Mouse (Mus musculus) heart, embryonic 14.5 days (tissue): ENCODE measurements around the gene Prdx1. TPM values are rescaled to one million over a fixed set of nuclear protein-coding genes. Genes with fewer than 3 reads are reported as not detected.

Experiments
- ATAC-seq: fragments of 200-750 bp; cut with Nextera tagmentation; 2 replicates; pipeline ENCODE4 v1.8.0; 2017; ENCODE audit warnings: low read depth, moderate TSS enrichment; ENCODE audit not compliant: insufficient number of reproducible peaks, insufficient read depth, low FRiP score
- H3K27ac ChIP-seq, 2 experiments: fragments of 200-500 bp in 1 of 2; fragments of 300-500 bp in 1 of 2; sonication (generic) in 1 of 2; replicated peaks in 1 of 2; 2 replicates each; pipeline ENCODE4 v1.5.1; 2012 to 2014; ENCODE audit warnings: low read depth in 2 of 2, low read length in 2 of 2, control low read depth in 1 of 2, mild to moderate bottlenecking in 1 of 2, mixed read lengths in 1 of 2; ENCODE audit not compliant: control insufficient read depth in 1 of 2, insufficient read depth in 1 of 2
- H3K27me3 ChIP-seq: fragments of 300-500 bp; sonication (generic); 2 replicates; pipeline ENCODE4 v1.6.1; 2014; ENCODE audit warnings: mild to moderate bottlenecking, low read length, control low read depth; ENCODE audit not compliant: control insufficient read depth, insufficient read depth
- H3K36me3 ChIP-seq: fragments of 300-500 bp; sonication (generic); 2 replicates; pipeline ENCODE4 v1.6.1; 2014; ENCODE audit warnings: mild to moderate bottlenecking, control low read depth, low read length, mixed read lengths; ENCODE audit not compliant: control insufficient read depth, insufficient read depth
- H3K4me1 ChIP-seq, 2 experiments: fragments of 200-500 bp in 1 of 2; fragments of 300-500 bp in 1 of 2; sonication (generic) in 1 of 2; 2 replicates each; pipeline ENCODE4 v1.6.1; 2012 to 2014; ENCODE audit warnings: low read length in 2 of 2, control low read depth in 1 of 2, mixed read lengths in 1 of 2; ENCODE audit not compliant: control insufficient read depth in 2 of 2, insufficient read depth in 2 of 2
- H3K4me2 ChIP-seq: fragments of 300-500 bp; sonication (generic); 2 replicates; pipeline ENCODE4 v1.6.1; 2014; ENCODE audit warnings: mild to moderate bottlenecking, low read length
- H3K4me3 ChIP-seq, 2 experiments: fragments of 200-500 bp in 1 of 2; fragments of 300-500 bp in 1 of 2; sonication (generic) in 1 of 2; 2 replicates each; pipeline ENCODE4 v1.5.1; 2012 to 2014; ENCODE audit warnings: low read length in 2 of 2, mild to moderate bottlenecking in 2 of 2, control low read depth in 1 of 2, low read depth in 1 of 2, moderate library complexity in 1 of 2; ENCODE audit not compliant: control insufficient read depth in 1 of 2, insufficient read depth in 1 of 2
- H3K9ac ChIP-seq: fragments of 300-500 bp; sonication (generic); 2 replicates; pipeline ENCODE4 v1.6.1; 2014; ENCODE audit warnings: mild to moderate bottlenecking, low read length
- H3K9me3 ChIP-seq: fragments of 300-500 bp; sonication (generic); 2 replicates; pipeline ENCODE4 v1.6.1; 2016; ENCODE audit warnings: low read length, control low read depth; ENCODE audit not compliant: control insufficient read depth
- WGBS: fragments of 180-500 bp; shearing (Covaris S2); extraction: QIAGEN DNeasy Blood & Tissue Kit; methylation state at CpG from one replicate; pipeline ENCODE4 v1.1.7; 2014; 5-methylcytosine and 5-hydroxymethylcytosine counted together
- polyA plus RNA-seq: library from polyadenylated mRNA; unstranded; fragments of >200 nt; fragmentation: Nextera tagmentation; extraction: Ambion mirVana; gene quantifications from 2 replicates; pipeline ENCODE4 v1.2.1, GENCODE M21; 2014

Prdx1 gene
- polyA plus RNA-seq, 1 experiment from 2014 or later: 971 TPM

DNA sequence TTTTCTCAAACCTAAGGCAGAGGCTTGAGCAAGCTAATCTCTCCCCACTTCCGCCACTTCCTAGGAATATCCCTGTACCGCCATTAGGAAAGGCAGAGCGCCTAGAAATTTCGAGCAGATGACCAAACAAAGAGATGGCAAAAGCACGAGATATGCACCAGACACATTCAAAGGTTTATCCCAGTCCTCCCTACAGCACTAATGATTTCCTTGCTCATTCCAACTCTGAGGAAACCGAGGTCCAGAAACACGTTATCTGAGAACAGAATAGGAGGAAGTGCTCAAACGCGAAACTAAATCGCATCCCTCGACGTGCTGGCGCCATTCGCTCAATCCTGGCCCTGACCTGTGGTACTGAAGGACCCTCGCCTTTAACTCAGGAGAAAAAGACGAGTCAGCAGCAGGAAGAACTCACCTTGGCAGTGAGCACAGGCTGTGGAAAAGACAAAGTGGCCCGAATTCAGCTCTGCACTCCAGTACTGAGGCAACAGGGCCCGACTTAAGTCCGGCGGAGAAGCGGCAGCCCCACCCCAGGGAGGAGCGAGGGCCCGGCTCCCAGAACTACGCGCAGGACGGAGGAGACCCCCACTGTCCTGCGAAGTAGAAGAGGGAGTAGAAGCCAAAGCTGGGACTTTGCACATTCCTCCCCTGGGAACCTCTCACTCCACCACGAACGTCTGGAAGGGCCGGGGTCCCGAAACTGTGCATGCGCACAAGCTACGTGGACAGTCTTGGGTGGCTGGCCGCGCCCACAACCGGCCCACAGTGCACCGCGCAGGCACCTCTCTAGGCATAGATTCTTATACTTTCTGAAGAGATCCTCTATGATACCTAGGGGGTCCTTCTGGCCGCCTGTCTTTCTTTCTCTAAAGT is 34.2 kb upstream of the Prdx1 start, which contains the start of gene Akr1a1:
Gene Akr1a1 (minus strand): TSS at position 757 of the 873 bp plus-strand sequence.
- ATAC-seq: peak; percentile 99
- peak within 1 kb of the TSS; percentile 80 to 95 for H3K4me3 ChIP-seq
- H3K27ac ChIP-seq: peak within 1 kb of the TSS; percentile 90 to 95
- peak within 1 kb of the TSS; percentile 66 for H3K4me2 ChIP-seq
- H3K9me3 ChIP-seq: no peaks in the 10 kb centered on the region
- WGBS: under 1% methylated on average over 39 of the region's 39 CpGs
- H3K9ac ChIP-seq: peak within 1 kb of the TSS; percentile 98
- no peaks in the 10 kb centered on the region for H3K27me3 ChIP-seq
- H3K4me1 ChIP-seq: peaks cover 4 to 20% of the 10 kb centered on the region in 2 experiments
- H3K36me3 ChIP-seq: peaks cover 33% of the 10 kb centered on the region

DNA sequence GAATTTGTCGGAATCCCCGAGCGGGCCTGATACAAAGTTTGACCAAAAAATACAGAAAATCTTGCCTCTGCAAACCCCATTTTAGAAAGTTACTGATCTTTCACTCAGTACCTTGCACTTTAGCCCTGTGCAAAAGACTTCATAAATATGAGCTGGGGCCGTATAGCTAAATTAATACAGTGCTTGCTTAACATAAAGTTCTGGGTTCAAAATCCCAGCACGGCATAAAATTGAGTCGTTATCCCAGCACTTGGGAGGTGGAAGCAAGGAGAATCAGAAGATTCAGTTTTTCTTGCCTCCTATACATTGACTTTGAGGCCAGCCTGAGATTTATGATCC is 33.6 kb upstream of the Prdx1 start:
- peak overlapping the region; percentile 80 to 95 for H3K4me3 ChIP-seq
- H3K27ac ChIP-seq: peak overlapping the region in 1 of 2 experiments; percentile 95; a peak in 3 of 4 replicates
- peak overlapping the region; percentile 98 for H3K9ac ChIP-seq
- peak overlapping the region; percentile 66 for H3K4me2 ChIP-seq
- ATAC-seq: no peak
- H3K9me3 ChIP-seq: no peaks in the 10 kb centered on the region
- H3K4me1 ChIP-seq: peaks cover 4 to 20% of the 10 kb centered on the region in 2 experiments
- peaks cover 27% of the 10 kb centered on the region for H3K36me3 ChIP-seq
- H3K27me3 ChIP-seq: no peaks in the 10 kb centered on the region
- 12% methylated on average over 6 of the region's 6 CpGs for WGBS

DNA sequence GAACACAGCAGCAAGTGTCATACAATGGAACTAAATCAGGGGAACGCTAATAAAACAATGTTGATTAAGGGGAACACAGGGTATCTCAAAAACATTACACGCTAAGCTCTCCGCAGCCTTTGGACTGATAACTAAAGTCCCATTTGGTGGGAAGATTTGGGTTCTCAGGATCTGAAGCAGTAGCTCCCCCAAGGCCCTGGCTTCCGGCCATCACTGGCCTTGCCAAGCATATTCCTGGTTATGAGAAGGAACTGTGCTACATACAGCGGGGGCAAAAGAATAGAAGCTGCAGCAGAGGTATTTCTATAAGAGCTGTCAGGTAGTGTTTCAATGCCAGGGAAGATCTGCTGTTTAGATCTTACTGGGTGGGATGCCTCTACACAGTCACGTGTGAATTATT is 32.1 kb upstream of the Prdx1 start:
- WGBS: 81% methylated on average over 6 of the region's 6 CpGs
- no peak overlapping the region for H3K4me2 ChIP-seq
- no peaks in the 10 kb centered on the region for H3K9me3 ChIP-seq
- H3K9ac ChIP-seq: no peak overlapping the region
- no peak overlapping the region for H3K4me3 ChIP-seq
- H3K36me3 ChIP-seq: peaks cover 14% of the 10 kb centered on the region
- no peaks in the 10 kb centered on the region for H3K27me3 ChIP-seq
- H3K4me1 ChIP-seq: peaks cover 4 to 16% of the 10 kb centered on the region in 2 experiments
- ATAC-seq: no peak
- H3K27ac ChIP-seq: no peak overlapping the region

DNA sequence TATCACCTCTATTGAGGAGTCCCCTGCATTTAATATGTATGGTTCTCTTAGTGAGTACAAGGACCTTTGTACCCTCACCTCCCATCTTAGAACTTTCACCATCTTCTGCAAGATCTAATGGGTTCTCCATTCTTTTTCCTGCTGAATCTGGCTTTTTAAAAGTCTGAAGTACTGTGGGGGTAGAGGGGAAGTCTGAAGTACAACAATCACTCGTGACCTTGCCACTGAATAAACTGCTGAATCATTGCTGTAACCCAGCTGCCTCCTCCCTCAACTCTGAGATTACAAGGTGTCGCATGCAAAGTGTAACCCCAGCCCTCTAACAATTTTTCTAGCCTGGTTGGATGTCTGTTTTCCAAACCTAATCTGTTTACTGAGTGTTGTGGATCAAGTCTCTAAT is 30.2 kb upstream of the Prdx1 start:
- ATAC-seq: no peak
- 39% methylated on average over 2 of the region's 2 CpGs for WGBS
- H3K9ac ChIP-seq: no peak overlapping the region

DNA sequence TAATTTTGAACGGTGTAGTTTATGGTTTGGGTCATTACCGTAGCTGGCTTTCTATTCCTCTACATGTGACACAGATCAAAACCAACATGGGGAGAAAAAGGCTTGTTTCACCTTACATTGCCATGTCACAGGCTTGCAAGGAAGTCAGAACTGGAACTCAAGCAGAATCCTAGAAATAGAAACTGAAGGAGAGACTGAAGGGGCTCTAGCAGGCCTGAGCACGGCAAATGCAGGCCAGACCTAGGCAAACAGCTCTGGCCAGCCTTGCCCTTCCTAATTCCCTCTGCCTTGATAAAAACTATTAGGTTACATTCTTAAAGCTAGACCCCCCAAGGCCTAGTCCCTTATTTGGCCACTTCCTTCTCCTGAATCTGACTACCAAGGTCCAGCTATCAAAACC is 29.7 kb upstream of the Prdx1 start:
- 63% methylated on average over 3 of the region's 3 CpGs for WGBS
- Histone ChIP-seq H3K4me3 (no peak overlapping the region), H3K9me3 (no peaks in the 10 kb centered on the region), H3K36me3 (no peaks in the 10 kb centered on the region), H3K4me1 (peaks cover 0 to 4% of the 10 kb centered on the region in 2 experiments; a peak in 1 of 4 replicates), H3K9ac (no peak overlapping the region), H3K27ac (no peak overlapping the region), H3K4me2 (no peak overlapping the region), H3K27me3 (no peaks in the 10 kb centered on the region)
- ATAC-seq: no peak

More for the DNA sequence above, 30.2 kb upstream of the Prdx1 start:
- no peaks in the 10 kb centered on the region for H3K27me3 ChIP-seq
- H3K4me2 ChIP-seq: no peak overlapping the region
- no peaks in the 10 kb centered on the region for H3K9me3 ChIP-seq
- H3K27ac ChIP-seq: no peak overlapping the region
- no peak overlapping the region for H3K4me3 ChIP-seq
- H3K4me1 ChIP-seq: peaks cover 0 to 7% of the 10 kb centered on the region in 2 experiments; a peak in 3 of 4 replicates
- no peaks in the 10 kb centered on the region for H3K36me3 ChIP-seq

DNA sequence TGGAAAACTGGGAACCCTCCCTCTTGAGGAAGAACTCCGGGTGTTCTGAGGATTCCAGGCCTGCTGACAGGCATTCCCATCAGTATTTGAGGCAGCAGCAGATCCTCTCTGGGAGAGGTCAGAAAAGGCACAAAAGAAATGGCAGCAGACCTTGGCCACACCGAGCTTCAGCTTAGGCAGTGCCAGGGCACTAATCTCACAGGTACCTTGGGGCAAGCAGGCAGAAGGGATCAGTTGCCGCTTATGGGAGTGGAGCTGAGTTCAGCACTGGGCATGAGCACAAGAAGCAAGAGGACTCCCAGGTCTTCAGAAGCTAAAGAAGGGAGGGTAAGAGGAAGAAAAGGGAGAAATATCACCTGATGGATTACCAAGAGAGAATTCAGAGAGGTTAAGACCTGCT is 27.4 kb upstream of the Prdx1 start:
- WGBS: 37% methylated on average over 3 of the region's 3 CpGs
- ATAC-seq: no peak
- no peak overlapping the region for H3K4me3 ChIP-seq
- H3K27ac ChIP-seq: no peak overlapping the region
- H3K4me1 ChIP-seq: no peaks in the 10 kb centered on the region; a peak in 1 of 4 replicates
- H3K36me3 ChIP-seq: no peaks in the 10 kb centered on the region
- H3K9ac ChIP-seq: no peak overlapping the region
- H3K27me3 ChIP-seq: no peaks in the 10 kb centered on the region
- no peak overlapping the region for H3K4me2 ChIP-seq
- no peaks in the 10 kb centered on the region for H3K9me3 ChIP-seq

DNA sequence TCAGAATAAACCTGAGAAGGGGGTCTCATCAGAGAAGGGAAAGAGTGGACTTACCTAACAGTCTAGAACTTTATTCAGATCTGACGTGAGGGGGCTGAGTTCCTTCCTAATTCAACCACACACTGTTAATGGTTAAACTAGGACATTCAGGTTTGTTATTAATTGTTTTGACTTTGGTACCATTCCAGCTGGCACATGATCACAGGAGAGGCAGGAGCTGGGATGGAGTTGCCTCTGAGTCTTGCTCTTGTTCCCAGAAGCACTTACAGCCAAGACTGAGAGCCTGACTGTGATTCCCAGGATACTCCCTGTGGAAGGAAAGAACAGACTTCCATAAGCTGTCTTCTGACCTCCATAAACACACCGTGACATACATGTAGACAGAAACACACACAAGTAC is 25.9 kb upstream of the Prdx1 start:
- no peak overlapping the region for H3K4me3 ChIP-seq
- no peaks in the 10 kb centered on the region; a peak in 1 of 4 replicates for H3K4me1 ChIP-seq
- WGBS: 75% methylated on average over 2 of the region's 2 CpGs
- no peaks in the 10 kb centered on the region for H3K36me3 ChIP-seq
- ATAC-seq: no peak
- no peaks in the 10 kb centered on the region for H3K27me3 ChIP-seq
- H3K4me2 ChIP-seq: no peak overlapping the region
- H3K9ac ChIP-seq: no peak overlapping the region
- no peak overlapping the region for H3K27ac ChIP-seq
- H3K9me3 ChIP-seq: no peaks in the 10 kb centered on the region
